Mouse (Mus musculus) CH12.LX (cell line): ENCODE data around the gene Fzd2.

Experiments used
- BHLHE40 ChIP-seq: IDR thresholded peaks from 2 replicates; pipeline ENCODE4 v1.6.1; 2011; ENCODE audit warnings: mild to moderate bottlenecking, low read depth, low read length, improper control_type of control experiment
- CHD2 ChIP-seq: IDR thresholded peaks from 2 replicates; pipeline ENCODE4 v1.6.1; 2011; ENCODE audit warnings: low read length, improper control_type of control experiment
- CTCF ChIP-seq, 2 experiments: IDR thresholded peaks in 1 of 2; conservative IDR thresholded peaks in 1 of 2; 2 replicates each; pipeline ENCODE4 v1.5.1; 2011 to 2012; ENCODE audit warnings: low read depth in 2 of 2, low read length in 2 of 2, improper control_type of control experiment in 1 of 2, inconsistent platforms in 1 of 2, mild to moderate bottlenecking in 1 of 2, moderate library complexity in 1 of 2
- ELF1 ChIP-seq: IDR thresholded peaks from 2 replicates; pipeline ENCODE4 v1.6.1; 2014; ENCODE audit warnings: low read depth, mild to moderate bottlenecking, inconsistent platforms, low read length, improper control_type of control experiment
- EP300 ChIP-seq: IDR thresholded peaks from 2 replicates; pipeline ENCODE4 v1.6.1; 2011; ENCODE audit warnings: low read length, improper control_type of control experiment
- POLR2A ChIP-seq: IDR thresholded peaks from 2 replicates; pipeline ENCODE4 v1.6.1; 2011; ENCODE audit warnings: low read depth, mild to moderate bottlenecking, improper control_type of control experiment, low read length
- TBP ChIP-seq: conservative IDR thresholded peaks from 2 replicates; pipeline ENCODE4 v1.6.1; 2011; ENCODE audit warnings: low read depth, low read length, improper control_type of control experiment
- TCF12 ChIP-seq: IDR thresholded peaks from 2 replicates; pipeline ENCODE4 v1.6.1; 2014; ENCODE audit warnings: low read depth, mild to moderate bottlenecking, inconsistent platforms, low read length, improper control_type of control experiment
- UBTF ChIP-seq: IDR thresholded peaks from 2 replicates; pipeline ENCODE4 v1.6.1; 2012; ENCODE audit warnings: low read depth, mild to moderate bottlenecking, inconsistent platforms, low read length, improper control_type of control experiment, moderate library complexity
- ZC3H11A ChIP-seq: IDR thresholded peaks from 2 replicates; pipeline ENCODE4 v1.6.1; 2012; ENCODE audit warnings: low read depth, mild to moderate bottlenecking, inconsistent platforms, low read length, improper control_type of control experiment
- ZKSCAN1 ChIP-seq: IDR thresholded peaks from 2 replicates; pipeline ENCODE4 v1.6.1; 2012; ENCODE audit warnings: low read depth, inconsistent platforms, low read length, improper control_type of control experiment, borderline replicate concordance
- ZMIZ1 ChIP-seq: IDR thresholded peaks from 2 replicates; pipeline ENCODE4 v1.6.1; 2012; ENCODE audit warnings: low read depth, mild to moderate bottlenecking, inconsistent platforms, low read length, improper control_type of control experiment

- TF ChIP-seq CTCF (conservative IDR thresholded peaks at IDR 0.05 in 1 of 2, IDR thresholded peaks at IDR 0.05 in 1 of 2; ENCODE audit: low read depth in 2 of 2, low read length in 2 of 2): no peak
- no peak for TF ChIP-seq TBP
- TF ChIP-seq ZC3H11A: no peak
- TF ChIP-seq POLR2A: no peak
- TF ChIP-seq TCF12: no peak
- TF ChIP-seq ELF1: no peak
- TF ChIP-seq UBTF: no peak
- TF ChIP-seq EP300: no peak
- no peak for TF ChIP-seq CHD2
- TF ChIP-seq ZKSCAN1: no peak
- TF ChIP-seq ZMIZ1: no peak
- no peak for TF ChIP-seq BHLHE40
These were observed 26.5 kb downstream of the Fzd2 start for GRCm38 (mm10) chr11:102630731-102631130.
